Mouse (Mus musculus) myocyte (in vitro differentiated cells): ENCODE measurements around the gene Bpifb9b.
"Not testable (repeated sequence)": the region's sequence is repeated elsewhere in the genome, so short reads cannot be mapped to it uniquely, and the experiment has no call there.

Experiments
- E2F4 ChIP-seq: IDR thresholded peaks from one replicate; pipeline ENCODE4 v1.6.1; 2011; ENCODE audit warnings: mild to moderate bottlenecking, control low read depth, moderate library complexity; ENCODE audit not compliant: insufficient read depth
- MAX ChIP-seq: IDR thresholded peaks from one replicate; pipeline ENCODE4 v1.6.1; 2011; ENCODE audit warnings: low read depth, mild to moderate bottlenecking, control low read depth
- MYOD1 ChIP-seq, 3 experiments: IDR thresholded peaks; one replicate each; pipeline ENCODE4 v1.6.1; 2011; ENCODE audit warnings: control low read depth in 2 of 3, low read depth in 2 of 3, mild to moderate bottlenecking in 2 of 3, moderate library complexity in 1 of 3; ENCODE audit not compliant: insufficient read length in 2 of 3, control insufficient read depth in 1 of 3
- MYOG ChIP-seq, 3 experiments: IDR thresholded peaks; one replicate each; pipeline ENCODE4 v1.6.1; 2011; ENCODE audit warnings: control low read depth in 2 of 3, low read depth in 2 of 3, mild to moderate bottlenecking in 2 of 3; ENCODE audit not compliant: insufficient read length in 2 of 3, control insufficient read depth in 1 of 3, insufficient read depth in 1 of 3
- POLR2A ChIP-seq: IDR thresholded peaks from one replicate; pipeline ENCODE4 v1.6.1; 2011; ENCODE audit warnings: low read depth, mild to moderate bottlenecking, control low read depth, moderate library complexity; ENCODE audit not compliant: insufficient read length
- USF1 ChIP-seq: IDR thresholded peaks from one replicate; pipeline ENCODE4 v1.6.1; 2011; ENCODE audit warnings: low read depth, mild to moderate bottlenecking, control low read depth, moderate library complexity

- not testable (repeated sequence) for TF ChIP-seq POLR2A; E2F4; MAX; USF1; MYOG (IDR thresholded peaks at IDR 0.05; ENCODE audit: control insufficient read depth in 1 of 3, insufficient read depth in 1 of 3, insufficient read length in 2 of 3, low read depth in 2 of 3); MYOD1 (IDR thresholded peaks at IDR 0.05; ENCODE audit: control insufficient read depth in 1 of 3, insufficient read length in 2 of 3, low read depth in 2 of 3)
Observed at GRCm38 (mm10) chr2:154294746-154295145, 12.3 kb upstream of the Bpifb9b start.
